ENCODE assay signal across 9 mouse cellular contexts in the genomic region with DNA sequence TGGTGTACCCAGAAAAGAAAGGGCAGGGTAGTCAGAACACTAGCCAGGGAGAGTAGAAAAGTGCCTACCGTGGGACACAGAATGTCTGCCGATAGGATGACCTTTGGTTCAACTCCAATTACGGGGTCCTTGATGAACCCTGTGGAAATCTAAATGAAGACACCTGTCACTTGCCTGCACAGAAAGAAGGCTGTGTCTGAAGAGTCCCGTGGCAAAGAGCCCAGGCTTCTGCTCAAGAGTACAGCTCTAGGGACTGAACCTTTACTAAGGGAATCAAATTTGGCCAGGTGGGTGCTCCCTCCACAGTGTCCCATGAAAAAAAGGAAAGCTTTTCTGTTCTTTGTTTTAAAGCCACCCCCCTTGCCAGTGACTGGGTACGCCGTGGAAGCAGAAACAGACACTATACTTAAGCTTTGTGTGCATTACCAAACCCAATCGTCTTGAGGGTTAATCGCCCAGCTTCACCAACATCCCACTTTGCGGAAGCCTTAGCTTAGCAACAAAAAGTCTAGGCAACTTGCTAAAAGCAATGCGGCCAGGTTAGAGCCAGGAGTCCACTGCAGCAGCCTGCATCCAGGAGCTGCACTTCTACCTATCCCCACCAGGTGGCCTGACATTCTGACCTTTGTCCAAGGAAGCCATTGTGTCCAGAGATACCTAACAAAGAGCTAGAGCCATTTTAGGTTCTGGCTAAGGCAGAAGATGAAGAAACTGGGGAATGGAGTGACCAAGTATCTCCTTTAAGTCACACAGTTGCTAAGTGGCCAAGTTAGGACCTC.
DNase-seq lines count a peak whose midpoint lies in the region; ATAC-seq and TF ChIP-seq lines count a peak whose summit lies in the region.
"Had no signal": no experiment of that assay in that cellular context is flagged by ENCODE, and none has a peak within 500 bp of the region (broad histone marks: within the 10 kb centered on the region; RNA-seq: fewer than 3 reads in every experiment).

No protein-coding gene starts in this region.

- TF ChIP-seq POLR2A in embryonic fibroblast, embryonic 13.5 days (IDR thresholded peaks at IDR 0.05; ENCODE audit: low read depth, low read length), result no peak

- TF ChIP-seq CTCF in embryonic fibroblast, embryonic 13.5 days (IDR thresholded peaks at IDR 0.05; ENCODE audit: borderline replicate concordance, insufficient read depth, low read length), result peak; percentile 34; the same call in 1 of the 2 replicates

- H3K36me3 ChIP-seq in forebrain, embryonic 15.5 days, result no peaks in the 10 kb centered on the region
- no peaks in the 10 kb centered on the region for H3K36me3 ChIP-seq in forebrain, embryonic 11.5 days (ENCODE audit: control insufficient read depth, insufficient read depth, low read length)
- H3K36me3 ChIP-seq in splenic B cell, adult 2 months (ENCODE audit: control insufficient read depth, insufficient read depth, low read length, poor library complexity, severe bottlenecking), result no peaks in the 10 kb centered on the region

- H3K4me2 ChIP-seq in forebrain, embryonic 15.5 days (replicated peaks), result no peak overlapping the region
- no peak overlapping the region for H3K4me2 ChIP-seq in forebrain, embryonic 11.5 days (ENCODE audit: low read depth, low read length, severe bottlenecking)

- H3K9me3 ChIP-seq in forebrain, embryonic 15.5 days, result no peaks in the 10 kb centered on the region
- H3K9me3 ChIP-seq in forebrain, embryonic 11.5 days (ENCODE audit: control insufficient read depth, low read length), result no peaks in the 10 kb centered on the region

- peaks cover 10% of the 10 kb centered on the region for H3K4me1 ChIP-seq in forebrain, embryonic 15.5 days
- H3K4me1 ChIP-seq in forebrain, embryonic 11.5 days (replicated peaks; ENCODE audit: control insufficient read depth, insufficient read depth, low read length), result no peaks in the 10 kb centered on the region
- H3K4me1 ChIP-seq in embryonic fibroblast, embryonic 13.5 days (ENCODE audit: control insufficient read depth, insufficient read depth, low read length), result no peaks in the 10 kb centered on the region

- ATAC-seq in forebrain, embryonic 15.5 days (replicated peaks), result no peak
- no peak for ATAC-seq in forebrain, embryonic 11.5 days (replicated peaks; ENCODE audit: low FRiP score)
- ATAC-seq in activated CD4-positive, CD25-positive, alpha-beta regulatory T cell, adult 4 months, result no peak

- 79% methylated on average over 10 of the region's 10 CpGs for WGBS in forebrain, embryonic 15.5 days
- WGBS in forebrain, embryonic 11.5 days, result 75% methylated on average over 10 of the region's 10 CpGs

- no peak for DNase-seq in forebrain, embryonic 11.5 days (ENCODE audit: low spot score)
- peak; percentile 9 to 46 for DNase-seq in spleen, postnatal 10 days (ENCODE audit: low spot score in 2 of 2)
- no peak for DNase-seq in spleen, adult 12 weeks (ENCODE audit: low spot score)
- peak; percentile 48 for DNase-seq in splenic B cell, adult 2 months (ENCODE audit: low read depth, low spot score)
- DNase-seq in right cerebral cortex, adult 2 months (ENCODE audit: low spot score in 2 of 2), result no peak

- no peak overlapping the region for H3K9ac ChIP-seq in forebrain, embryonic 15.5 days (replicated peaks)
- no peak overlapping the region for H3K9ac ChIP-seq in forebrain, embryonic 11.5 days (ENCODE audit: low read length)

- H3K27ac ChIP-seq in forebrain, embryonic 15.5 days (replicated peaks), result 0 out of 2 replicates have a peak overlapping the region, but pooled peaks have one; percentile 19
- H3K27ac ChIP-seq in forebrain, embryonic 11.5 days (ENCODE audit: low read depth, low read length), result no peak overlapping the region
- no peak overlapping the region for H3K27ac ChIP-seq in embryonic fibroblast, embryonic 13.5 days (ENCODE audit: insufficient read depth, low read length)

- H3K27me3 ChIP-seq in forebrain, embryonic 15.5 days, result no peaks in the 10 kb centered on the region
- no peaks in the 10 kb centered on the region for H3K27me3 ChIP-seq in forebrain, embryonic 11.5 days (ENCODE audit: control insufficient read depth, insufficient read depth, low read length)
- no peaks in the 10 kb centered on the region for H3K27me3 ChIP-seq in splenic B cell, adult 2 months (ENCODE audit: control insufficient read depth, insufficient read depth, low read length, poor library complexity, severe bottlenecking)

- H3K4me3 ChIP-seq in forebrain, embryonic 15.5 days, result no peak overlapping the region
- no peak overlapping the region for H3K4me3 ChIP-seq in forebrain, embryonic 11.5 days (ENCODE audit: low read depth, low read length)
- no peak overlapping the region for H3K4me3 ChIP-seq in embryonic fibroblast, embryonic 13.5 days (ENCODE audit: insufficient read depth, low read length)
- H3K4me3 ChIP-seq: myocyte had no signal

Comparison
In these comparisons a context has a peak if more than half of its experiments do, and no peak if none do; other contexts are left out.
1. DNase-seq: peak in spleen, postnatal 10 days (2 of 2) and splenic B cell, adult 2 months (single experiment); none in forebrain, embryonic 11.5 days (single experiment), spleen, adult 12 weeks (single experiment) and right cerebral cortex, adult 2 months (0 of 2).